Mouse (Mus musculus) induced T-regulatory cell, adult 2 months (primary cell): ENCODE measurements around the gene Sh2d4b.

Experiments used
- DNase-seq: peaks from one replicate; pipeline ENCODE4 v3.0.0-alpha.2; 2012; ENCODE audit warnings: low read depth

Gene Sh2d4b

GRCm38 (mm10) chr14:40830505-40830904 lies 62.6 kb downstream of the Sh2d4b start:
- DNase-seq = no peak

GRCm38 (mm10) chr14:40830094-40830493 lies 63.0 kb downstream of the Sh2d4b start:
- no peak for DNase-seq

GRCm38 (mm10) chr14:40818051-40818450 lies 75.0 kb downstream of the Sh2d4b start:
- no peak for DNase-seq

GRCm38 (mm10) chr14:40816715-40817114 lies 76.4 kb downstream of the Sh2d4b start:
- DNase-seq = no peak

GRCm38 (mm10) chr14:40791606-40792005 lies 101.5 kb downstream of the Sh2d4b start:
- DNase-seq = peak; percentile 24

GRCm38 (mm10) chr14:40789110-40789509 lies 104.0 kb downstream of the Sh2d4b start:
- no peak for DNase-seq

GRCm38 (mm10) chr14:40769097-40770090 lies 123.7 kb downstream of the Sh2d4b start:
- DNase-seq = no peak
